Mouse (Mus musculus): ENCODE measurements around the gene Olfr307.
"Not testable (repeated sequence)": the region's sequence is repeated elsewhere in the genome, so short reads cannot be mapped to it uniquely, and the experiment has no call there.

Gene Olfr307

DNA sequence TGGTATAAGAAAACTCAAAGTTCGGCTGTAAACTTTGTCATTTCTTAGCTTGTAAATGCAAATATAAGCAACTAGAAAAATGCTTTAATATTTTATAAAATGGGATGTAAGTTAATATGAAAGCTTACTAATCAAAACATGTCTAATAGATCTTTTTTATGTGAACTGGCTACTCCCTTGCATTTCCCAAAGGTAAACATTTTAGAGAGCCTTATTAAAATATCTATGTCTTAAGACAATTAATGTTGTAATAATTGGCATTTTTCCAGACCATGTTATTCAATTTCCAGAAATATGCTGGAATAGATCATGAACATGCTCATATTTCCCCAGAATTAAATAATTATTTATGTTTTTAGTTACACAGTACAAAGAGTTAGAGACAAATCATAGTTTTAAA is at the start of gene Olfr307:
Gene Olfr307 (minus strand): TSS at position 101 of the 400 bp plus-strand sequence.
- no peak for DNase-seq

DNA sequence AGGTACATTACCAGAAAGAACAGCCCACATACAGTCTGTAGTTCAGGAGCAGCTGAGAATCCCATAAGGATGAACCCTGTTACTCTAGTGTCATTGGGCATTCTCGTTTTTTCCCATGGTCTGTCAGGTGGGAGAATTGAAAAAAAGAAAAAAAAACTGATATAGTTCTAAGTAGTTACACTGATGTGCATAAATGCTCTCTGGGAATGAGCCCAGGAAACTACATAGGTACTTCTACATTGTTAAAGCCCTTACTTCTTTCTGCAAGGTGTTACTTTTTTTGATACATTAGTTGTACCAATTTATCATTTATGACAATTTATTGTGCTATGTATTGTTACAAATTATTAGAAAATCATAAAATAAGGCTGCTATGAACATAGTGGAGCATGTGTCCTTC is 49.2 kb upstream of the Olfr307 start, which contains the start of gene Olfr304:
Gene Olfr304 (minus strand): TSS at position 101 of the 400 bp plus-strand sequence.
- DNase-seq = no peak

DNA sequence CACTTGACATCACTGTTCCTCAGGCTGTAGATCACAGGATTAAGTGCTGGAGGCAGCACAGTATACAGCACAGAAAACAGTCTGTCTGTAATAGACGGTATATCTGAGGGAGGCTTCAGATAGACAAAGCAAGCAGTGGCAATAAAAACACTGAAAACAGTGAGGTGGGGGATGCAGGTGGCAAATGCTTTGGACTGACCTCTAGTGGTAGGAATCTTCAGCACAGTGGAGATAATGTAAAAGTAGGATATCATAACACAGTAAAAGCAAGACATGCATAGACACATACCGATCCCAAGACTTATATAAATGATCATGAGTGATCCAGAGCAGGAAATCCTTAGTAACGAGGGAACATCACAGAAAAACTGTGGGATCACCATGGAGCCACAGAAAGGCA is 48.4 kb upstream of the Olfr307 start:
- DNase-seq = no peak

DNA sequence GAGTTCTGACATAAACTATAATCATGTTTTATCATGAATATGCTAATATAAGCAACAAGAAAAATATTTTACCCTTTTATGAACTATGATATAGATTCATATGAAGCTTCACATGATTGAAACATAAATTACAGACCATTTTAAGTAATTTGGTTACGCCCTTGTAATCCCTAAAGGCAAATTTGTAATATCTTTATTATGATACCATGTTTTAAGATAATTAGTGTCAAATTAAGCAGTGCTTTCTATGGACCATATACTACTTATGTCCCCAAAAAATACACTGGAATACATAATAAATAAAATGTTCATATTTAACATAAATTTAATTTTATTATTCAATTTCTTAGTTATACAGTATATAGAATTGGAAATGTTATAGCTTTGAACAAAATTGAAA is 29.4 kb upstream of the Olfr307 start, which contains the start of gene Olfr305:
Gene Olfr305 (minus strand): TSS at position 101 of the 400 bp plus-strand sequence.
- DNase-seq = no peak

DNA sequence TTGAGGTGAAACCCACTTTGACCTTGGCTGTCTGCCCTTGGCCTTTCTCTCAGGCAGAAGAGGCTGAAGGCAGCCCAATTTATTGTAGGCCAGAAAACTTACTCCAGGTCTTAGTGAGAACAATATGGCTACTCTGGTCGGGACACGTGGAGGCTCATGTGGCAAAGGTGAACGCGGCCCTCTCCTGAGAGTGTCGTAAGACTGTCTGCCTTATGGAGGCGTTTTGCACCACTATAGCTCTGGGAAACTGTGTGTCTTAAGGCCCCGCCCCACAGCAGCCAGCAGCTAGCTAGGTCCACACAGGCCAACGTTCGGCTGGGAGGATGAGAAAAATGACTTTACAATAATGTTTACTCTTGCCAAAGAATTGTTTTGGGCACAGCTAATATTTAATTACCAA is 8.9 kb upstream of the Olfr307 start:
- DNase-seq = not testable (repeated sequence)

DNA sequence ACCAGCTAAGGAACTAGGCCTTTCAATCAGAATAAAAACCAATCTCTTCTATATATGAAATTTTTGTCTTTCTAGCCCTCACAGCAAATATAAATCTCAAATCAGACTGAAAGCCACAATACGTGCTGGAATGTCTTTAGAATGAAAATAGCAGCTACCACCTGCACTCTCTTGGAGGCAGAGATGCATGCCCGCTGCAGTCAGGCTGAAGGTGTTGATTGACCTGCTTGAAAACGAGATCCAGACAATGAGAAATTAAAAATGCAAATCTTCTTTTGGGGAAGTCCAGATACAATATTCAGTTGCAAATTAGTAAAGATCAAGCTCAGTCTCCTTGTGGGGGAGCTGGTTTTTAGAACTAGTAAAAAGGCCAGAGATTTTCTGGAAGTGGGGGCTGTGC is 6.9 kb upstream of the Olfr307 start:
- no peak for DNase-seq

DNA sequence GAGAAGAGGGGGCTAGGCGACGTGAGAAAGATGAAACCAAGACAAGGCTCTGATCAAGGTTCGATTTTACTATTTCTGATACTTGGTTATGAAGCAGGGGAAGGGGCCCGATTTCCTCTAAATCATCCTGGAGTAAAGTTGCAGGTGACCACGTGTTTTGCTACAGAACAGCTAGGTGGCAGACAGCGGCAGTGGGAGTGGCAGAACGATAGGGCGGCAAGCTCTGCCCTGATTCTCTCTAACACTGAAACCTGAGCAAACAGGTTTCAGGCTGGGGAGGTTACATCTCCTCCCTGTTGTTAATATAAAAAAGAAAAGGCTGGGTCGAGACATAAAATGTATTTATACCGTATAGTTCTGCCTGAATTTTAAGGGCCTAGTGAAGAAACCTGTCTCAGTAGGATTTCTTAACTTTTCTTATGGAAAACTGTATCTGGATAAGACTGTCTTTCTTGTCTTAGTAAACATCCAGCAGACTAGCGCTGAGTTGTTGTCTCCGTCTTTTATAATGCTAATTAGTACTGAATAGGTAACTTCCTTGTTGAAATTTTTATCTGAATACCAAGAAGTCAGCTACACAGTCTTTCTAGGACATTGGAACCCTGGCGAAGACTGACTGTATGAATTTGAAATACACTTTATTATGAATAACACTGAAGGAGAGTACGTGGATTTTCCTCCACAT is 5.6 kb upstream of the Olfr307 start:
- DNase-seq = no peak

DNA sequence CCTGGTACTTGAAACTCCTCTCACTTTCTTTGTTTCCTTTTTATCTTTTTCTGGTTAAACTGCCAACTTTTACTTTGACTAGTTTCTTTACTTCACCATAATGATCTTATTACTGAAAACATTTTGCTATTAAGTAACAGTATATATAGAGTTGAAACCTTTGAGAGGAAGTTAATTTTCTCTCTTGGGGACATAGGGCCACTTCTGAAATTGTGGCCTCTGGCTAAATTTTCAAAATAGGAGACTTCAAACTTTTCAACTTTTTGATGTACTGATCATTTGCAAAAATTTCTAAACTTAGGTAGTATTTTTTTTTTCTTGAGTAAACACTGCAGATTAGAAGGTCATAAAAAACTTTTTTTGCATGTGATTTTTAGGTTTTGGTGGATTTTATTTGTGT is 11.9 kb downstream of the Olfr307 start, which contains the start of gene Olfr308:
Gene Olfr308 (minus strand): TSS at position 101 of the 400 bp plus-strand sequence.
- no peak for DNase-seq

DNA sequence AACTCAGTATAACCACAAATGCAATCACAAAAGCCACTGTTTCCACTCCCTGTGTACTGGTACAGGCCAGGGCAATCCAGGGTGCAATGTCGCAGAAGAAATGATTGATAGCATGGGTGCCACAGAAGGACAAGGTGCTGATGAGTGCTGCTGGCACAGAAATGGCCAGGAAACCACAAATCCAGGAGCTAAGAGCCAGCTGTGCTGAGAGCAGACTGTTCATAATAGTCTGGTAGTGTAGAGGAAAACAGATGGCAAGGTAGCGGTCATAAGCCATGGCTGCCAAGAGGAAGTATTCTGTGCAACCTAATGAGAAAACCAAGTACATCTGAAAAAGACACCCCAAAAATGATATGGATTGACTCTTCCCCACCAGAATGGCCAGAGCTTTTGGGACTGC is 16.1 kb downstream of the Olfr307 start:
- DNase-seq = no peak

DNA sequence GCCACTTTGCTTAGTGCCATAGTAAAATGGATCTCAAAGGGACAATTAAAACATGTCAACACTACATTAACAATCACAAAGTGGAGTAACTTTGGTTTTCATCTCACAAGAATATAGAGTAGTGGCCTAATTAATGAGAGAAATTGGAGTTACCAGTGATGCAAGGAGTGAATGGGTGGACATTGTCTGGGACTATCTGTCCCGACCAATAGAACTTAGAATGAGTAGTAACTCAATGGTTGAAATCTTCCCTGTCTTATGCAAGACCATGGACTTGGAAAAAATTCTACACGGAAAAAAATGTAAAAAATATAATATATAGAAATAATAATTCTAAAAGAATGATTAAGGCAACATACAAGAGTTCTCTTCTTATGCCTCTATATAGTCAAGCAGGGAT is 23.8 kb downstream of the Olfr307 start, which contains the start of gene Olfr309:
Gene Olfr309 (minus strand): TSS at position 101 of the 400 bp plus-strand sequence.
- no peak for DNase-seq
